Mouse (Mus musculus) splenic B cell, adult 2 months (primary cell): Measurements from ENCODE around the gene Prkcd.
"Not testable (repeated sequence)": the region's sequence is repeated elsewhere in the genome, so short reads cannot be mapped to it uniquely, and the experiment has no call there.

Experiments
- DNase-seq: peaks from one replicate; pipeline ENCODE4 v3.0.0-alpha.2; 2011; ENCODE audit warnings: low read depth, low spot score
- H3K27me3 ChIP-seq: 2 replicates; pipeline ENCODE4 v1.6.1; 2012; ENCODE audit warnings: mild to moderate bottlenecking, low read length, moderate library complexity, mixed read lengths; ENCODE audit not compliant: control insufficient read depth, poor library complexity, insufficient read depth, severe bottlenecking
- H3K36me3 ChIP-seq: 2 replicates; pipeline ENCODE4 v1.6.1; 2012; ENCODE audit warnings: mild to moderate bottlenecking, low read length, moderate library complexity, mixed read lengths; ENCODE audit not compliant: control insufficient read depth, poor library complexity, insufficient read depth, severe bottlenecking

Prkcd gene

DNA sequence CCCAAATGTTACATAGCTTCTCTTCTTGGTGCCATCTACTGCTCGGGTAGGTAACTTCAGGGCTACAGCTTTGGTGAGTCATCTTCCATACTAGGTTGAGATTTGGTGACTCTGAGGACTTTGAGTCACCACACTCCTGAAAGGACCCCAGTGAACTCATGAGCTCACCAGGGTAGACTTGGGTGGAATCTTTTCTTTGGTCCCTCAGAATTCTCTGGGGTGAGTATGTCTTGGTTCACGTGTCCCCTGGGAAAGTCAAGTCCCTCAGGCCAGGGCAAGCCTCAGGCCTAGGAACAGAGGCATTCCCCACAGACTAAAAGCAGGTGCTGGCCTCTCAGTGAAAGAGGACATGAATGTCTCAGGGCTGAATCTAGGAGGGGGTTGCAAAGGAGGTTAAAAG, 41.9 kb downstream of the Prkcd start:
- H3K36me3 ChIP-seq, result no peaks in the 10 kb centered on the region
- H3K27me3 ChIP-seq, result no peaks in the 10 kb centered on the region
- no peak for DNase-seq

DNA sequence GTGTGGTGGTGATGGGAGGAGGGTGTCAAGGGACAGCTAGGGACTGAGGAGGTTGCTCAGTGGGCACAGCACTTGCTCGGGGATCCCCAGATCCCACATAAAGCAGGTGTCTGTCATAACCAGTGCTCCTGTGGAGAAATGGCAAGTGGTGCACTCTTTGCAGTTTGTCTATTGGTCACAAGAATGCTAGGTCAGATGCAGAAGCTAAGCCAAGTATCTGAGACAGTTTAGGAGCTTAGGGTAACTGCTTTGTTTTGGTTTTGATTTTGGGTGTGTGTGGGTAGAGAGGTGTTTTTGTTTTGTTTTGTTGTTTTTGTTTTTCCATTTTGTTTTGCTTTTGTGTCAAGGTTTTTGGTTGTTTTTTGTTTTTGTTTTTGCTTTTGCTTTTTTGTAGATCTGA, 44.8 kb downstream of the Prkcd start:
- Histone ChIP-seq H3K36me3 (no peaks in the 10 kb centered on the region), H3K27me3 (no peaks in the 10 kb centered on the region)
- DNase-seq, result no peak

DNA sequence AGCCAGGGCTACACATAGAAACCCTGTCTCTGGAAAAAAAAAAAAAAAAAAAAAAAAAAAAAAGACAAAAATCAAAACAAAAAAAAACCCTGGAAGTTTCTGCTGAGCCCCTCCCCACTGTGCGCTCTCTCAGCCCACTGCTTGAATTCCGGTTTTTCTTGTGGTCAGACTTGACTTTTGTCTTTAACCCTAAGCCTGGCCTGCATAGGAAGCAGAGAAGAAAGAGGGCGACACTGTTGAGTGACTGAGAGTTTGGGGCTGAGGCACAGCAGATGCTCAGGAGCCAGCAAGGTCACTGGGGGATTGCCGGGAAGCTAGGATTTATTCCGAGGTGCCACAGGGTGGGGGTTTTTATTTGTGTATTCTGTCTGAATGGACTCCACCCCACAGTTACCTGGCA, 46.1 kb downstream of the Prkcd start:
- H3K36me3 ChIP-seq, result no peaks in the 10 kb centered on the region; the same call in 1 of the 2 replicates
- peak; percentile 52 for DNase-seq
- H3K27me3 ChIP-seq, result no peaks in the 10 kb centered on the region

DNA sequence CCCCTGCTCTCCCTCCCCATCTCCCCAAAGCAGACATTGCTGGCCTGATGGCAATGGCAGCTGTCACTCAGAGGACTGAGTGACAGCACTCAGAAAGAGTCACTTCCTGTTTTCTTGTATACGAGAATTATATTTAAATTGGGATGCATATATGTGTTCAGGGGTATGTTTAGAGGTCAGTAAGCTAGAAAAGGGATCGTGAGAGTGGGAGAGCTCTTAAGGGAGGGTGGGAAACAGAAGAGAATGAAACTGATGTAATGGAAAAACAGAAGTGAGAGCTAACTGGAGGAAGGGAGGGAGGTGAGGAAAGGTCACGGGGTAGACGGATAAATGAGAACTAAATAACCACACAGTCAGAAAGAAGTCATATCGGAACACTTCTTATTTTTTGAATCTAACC, 46.8 kb downstream of the Prkcd start:
- DNase-seq, result peak; percentile 85
- Histone ChIP-seq H3K27me3 (no peaks in the 10 kb centered on the region), H3K36me3 (no peaks in the 10 kb centered on the region; the same call in none of the 2 replicates)

DNA sequence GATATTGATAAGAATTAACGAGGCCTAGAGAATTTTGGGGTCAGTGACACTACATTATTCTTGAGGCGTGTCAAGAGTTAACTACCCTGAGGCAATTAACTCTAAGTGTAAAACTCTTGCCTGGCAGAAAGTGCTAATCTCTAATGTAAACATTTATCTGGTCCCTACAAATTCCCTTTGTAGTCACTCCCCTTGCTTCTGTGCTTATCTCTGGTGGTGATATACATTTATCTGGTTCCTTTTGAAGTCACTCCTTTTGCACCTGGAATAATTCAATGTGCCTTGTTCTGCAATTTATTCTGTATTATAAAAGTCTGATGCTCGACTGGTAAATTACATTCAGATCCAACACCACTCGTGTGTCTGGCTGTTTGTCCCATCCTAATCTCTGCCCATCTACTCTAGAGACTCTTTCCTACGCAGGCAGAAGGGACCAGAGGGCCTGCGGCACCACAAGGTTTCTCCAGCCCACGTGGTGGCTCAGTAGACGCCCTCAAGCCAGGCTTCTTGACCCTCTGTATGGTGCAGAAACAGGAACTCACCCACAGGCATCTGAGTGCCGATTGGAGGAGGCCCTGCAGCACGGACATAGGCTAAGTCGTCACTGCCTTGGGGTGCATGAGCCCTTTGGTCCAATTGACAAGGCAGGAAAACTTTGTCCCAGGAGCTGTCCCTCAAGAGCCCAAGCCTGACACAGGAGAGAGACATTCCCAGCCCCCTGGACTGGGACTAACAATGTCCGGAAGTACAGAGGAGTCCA, 48.5 kb downstream of the Prkcd start:
- DNase-seq, result peak; percentile 24
- not testable (repeated sequence) for H3K36me3 ChIP-seq, H3K27me3 ChIP-seq

DNA sequence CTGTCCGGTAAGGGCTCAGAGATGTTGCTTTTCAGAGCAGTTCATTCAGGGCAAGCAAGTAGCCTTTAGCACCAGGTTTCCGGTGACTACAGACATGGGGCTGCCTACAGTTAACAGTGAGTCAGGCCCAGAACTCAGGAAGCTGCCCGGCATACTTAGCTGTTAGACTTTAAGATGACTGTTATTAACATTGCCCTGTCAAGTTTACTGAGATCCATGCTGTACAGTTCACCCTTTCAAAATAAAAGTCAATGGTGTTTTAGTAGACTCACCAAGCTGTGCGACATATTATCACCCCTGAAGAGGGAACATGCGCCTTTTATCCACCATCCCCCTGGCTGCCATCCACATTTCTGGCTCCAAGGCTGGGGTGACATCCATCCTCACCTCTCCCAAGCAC, 49.8 kb downstream of the Prkcd start:
- no peaks in the 10 kb centered on the region for H3K27me3 ChIP-seq
- no peak for DNase-seq
- H3K36me3 ChIP-seq, result peaks cover 1% of the 10 kb centered on the region

DNA sequence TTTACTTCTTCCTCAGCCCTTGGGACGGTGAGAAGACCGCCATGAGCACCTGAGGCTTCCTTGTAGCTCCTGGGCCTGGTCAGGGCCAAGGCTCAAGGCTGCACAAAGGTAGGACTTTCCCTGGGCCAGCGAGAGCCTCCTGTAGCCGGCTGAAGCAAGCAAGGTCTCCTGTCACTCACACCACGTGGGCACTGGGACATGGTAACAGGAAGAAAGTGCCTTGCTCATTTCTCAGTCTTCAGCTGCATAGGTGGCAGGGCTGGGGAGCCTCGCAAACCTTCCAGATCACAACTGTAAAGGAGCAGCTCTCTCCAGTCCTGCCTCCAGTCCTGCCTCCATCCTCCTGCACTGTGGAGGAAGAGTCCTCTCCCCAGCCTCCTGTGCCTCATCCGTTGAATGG, 50.2 kb downstream of the Prkcd start:
- H3K36me3 ChIP-seq, result peaks cover 1% of the 10 kb centered on the region
- H3K27me3 ChIP-seq, result no peaks in the 10 kb centered on the region
- no peak for DNase-seq

DNA sequence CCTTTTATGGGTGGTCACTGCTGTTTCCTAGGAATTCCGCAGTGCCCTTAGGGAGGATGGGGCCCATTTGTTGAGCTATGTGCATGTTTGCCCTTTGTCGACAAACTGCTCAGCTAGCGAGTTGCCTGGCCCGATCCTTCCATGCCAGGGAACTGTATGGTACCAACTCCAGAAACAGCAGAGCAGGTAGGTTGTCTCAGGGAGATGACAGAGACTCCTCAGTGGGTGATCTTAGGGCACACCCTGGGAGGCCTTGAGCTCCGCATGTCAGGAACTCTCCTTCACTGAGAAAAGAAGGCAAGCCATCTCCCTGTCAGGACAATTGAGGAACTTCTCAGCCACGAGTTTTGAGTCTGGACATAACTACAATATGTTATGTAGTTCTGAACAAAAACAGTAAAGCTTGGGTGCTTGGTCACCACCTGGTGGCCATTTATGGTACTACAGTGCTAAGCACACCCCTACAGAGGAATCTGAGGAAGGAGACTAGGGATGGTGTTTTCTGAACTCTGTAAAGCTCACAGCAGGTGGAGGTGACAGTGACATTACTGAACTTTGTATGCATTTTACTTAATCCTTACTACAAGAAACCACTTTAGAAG, 51.9 kb downstream of the Prkcd start:
- H3K27me3 ChIP-seq, result no peaks in the 10 kb centered on the region
- peak; percentile 87 for DNase-seq
- peaks cover 5% of the 10 kb centered on the region for H3K36me3 ChIP-seq

DNA sequence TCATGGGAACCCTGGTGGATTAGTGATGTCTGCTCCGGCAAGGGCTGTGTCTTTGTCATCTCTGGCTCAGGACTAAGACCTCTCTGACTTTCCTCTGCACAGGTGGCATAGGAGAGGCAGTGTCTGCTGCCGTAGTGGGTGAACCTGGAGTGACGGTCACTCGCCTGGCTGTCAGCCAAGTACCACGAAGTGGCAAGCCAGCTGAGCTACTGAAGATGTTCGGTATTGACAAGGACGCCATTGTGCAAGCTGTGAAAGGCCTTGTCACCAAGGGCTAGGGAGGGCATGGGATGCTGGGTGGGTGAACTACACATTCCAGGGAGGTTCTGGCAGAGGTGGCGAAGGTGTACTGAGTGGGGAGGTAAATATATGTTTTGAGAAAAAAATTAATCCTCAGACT, 52.8 kb downstream of the Prkcd start:
- Histone ChIP-seq H3K36me3 (peaks cover 11% of the 10 kb centered on the region), H3K27me3 (no peaks in the 10 kb centered on the region)
- DNase-seq, result no peak

DNA sequence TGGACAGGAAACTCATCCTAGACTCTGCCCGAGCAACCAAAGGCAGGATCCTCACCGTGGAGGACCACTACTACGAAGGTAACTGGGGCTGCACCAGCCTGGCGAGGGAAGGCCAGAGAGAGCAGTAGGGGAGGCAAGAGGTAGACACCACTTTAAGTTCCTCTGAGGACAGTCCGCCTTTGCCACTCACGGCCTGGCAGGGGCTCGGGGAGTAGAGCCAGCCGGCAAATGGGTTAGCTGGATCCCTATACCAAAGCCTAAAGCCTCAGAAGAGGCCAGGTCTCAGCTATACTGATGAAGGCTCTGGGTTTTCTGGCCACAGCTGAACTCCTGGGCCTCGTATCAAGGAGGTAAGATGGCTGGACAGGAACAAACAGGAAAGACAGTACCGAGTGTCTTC, 53.8 kb downstream of the Prkcd start:
- Histone ChIP-seq H3K36me3 (peaks cover 13% of the 10 kb centered on the region), H3K27me3 (no peaks in the 10 kb centered on the region)
- no peak for DNase-seq

DNA sequence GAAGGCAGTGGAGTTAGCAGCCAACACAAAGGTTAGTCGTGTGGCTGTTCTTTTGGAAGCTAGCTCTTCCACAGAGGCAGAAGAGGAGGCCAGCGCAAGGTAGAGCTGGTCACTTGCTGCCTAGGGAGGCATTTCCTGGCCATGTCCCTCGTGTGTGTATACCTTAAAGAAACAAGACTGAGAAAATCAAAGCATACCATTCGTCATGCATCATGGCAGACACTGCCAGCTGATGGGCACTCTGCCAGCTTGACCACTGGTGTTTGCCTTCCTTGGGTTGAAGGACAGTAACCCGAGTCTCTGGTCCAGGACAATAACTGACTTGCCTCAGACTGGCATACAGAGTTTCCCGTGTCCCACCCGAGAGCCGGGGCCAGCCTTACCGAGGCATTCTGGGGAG, 55.7 kb downstream of the Prkcd start:
- peaks cover 13% of the 10 kb centered on the region for H3K36me3 ChIP-seq
- no peak for DNase-seq
- H3K27me3 ChIP-seq, result no peaks in the 10 kb centered on the region

DNA sequence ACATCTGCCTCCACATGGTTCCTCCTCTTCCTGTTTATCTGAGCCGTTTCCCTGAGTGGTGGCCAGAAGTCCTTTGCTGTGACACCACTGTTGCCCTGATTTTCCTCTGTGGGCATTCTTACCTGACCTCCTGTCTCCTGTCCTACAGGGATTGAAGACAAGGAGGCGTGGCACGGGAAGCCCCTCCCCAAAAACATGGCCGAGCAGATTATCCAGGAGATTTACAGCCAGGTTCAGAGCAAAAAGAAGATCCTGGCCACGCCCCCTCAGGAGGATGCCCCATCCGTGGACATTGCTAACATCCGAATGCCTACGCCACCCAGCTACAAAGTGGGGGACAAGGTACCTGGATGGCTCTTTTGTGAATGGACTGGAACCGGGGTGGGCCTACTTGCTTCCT, 58.0 kb downstream of the Prkcd start:
- Histone ChIP-seq H3K36me3 (peaks cover 19% of the 10 kb centered on the region), H3K27me3 (no peaks in the 10 kb centered on the region)
- DNase-seq, result no peak

DNA sequence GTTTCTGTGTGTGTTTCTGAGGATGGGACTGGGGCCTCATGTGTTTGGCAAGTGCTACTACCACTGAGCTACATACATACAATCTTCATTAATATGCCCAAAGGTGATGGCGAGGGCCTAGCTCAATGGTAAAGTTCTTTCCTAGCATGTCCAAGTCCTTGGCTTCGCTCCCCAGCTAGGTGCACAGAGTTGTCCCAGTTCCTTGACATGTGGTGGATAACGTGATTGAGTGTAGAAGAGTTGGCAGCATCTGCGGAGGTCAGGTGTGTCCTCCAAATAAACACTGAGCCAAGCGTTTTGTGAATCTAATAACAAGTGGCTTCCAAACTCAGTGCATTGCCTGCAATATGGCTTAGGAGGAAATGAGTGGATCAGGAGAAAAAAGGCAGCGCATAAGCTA, 59.7 kb downstream of the Prkcd start:
- no peak for DNase-seq
- no peaks in the 10 kb centered on the region for H3K27me3 ChIP-seq
- peaks cover 17% of the 10 kb centered on the region for H3K36me3 ChIP-seq

DNA sequence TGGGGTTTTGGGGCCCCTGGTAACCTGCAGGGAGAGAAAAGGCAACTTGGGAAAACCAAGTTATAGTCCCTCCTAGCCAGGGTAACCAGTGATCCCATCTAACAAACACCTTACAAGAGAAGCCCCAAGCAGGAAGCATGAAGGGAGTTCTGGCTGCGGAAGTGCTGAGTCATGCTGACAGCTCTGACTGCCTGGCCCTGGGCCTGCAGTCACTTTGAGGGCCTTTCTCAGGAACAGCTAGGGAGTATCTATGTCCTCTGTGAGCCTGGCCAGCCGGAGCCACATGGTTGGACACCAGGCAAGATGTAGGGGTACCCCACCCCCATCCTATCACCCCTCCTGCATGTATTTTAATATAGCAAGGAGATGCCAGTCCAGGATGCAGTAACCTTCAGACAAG, 61.6 kb downstream of the Prkcd start:
- no peak for DNase-seq
- no peaks in the 10 kb centered on the region for H3K27me3 ChIP-seq
- peaks cover 27% of the 10 kb centered on the region for H3K36me3 ChIP-seq

DNA sequence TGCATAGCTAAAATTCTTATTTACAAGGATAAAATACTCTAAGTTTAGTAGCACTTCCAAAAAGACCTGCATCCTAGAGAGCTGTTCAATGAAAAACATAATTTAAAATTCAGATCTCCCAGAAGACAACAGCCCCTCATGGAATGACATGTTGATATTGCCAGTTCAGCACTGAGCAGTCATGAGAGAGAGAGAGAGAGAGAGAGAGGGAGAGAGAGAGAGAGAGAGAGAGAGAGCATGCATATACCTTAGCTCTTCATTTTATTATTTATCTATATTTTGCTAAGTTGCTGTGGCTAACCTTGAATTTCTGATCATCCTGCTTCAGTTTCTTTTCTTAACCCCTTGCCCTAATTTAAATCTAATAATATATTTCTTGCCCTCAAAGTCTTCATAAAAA, 63.7 kb downstream of the Prkcd start:
- Histone ChIP-seq H3K27me3 (no peaks in the 10 kb centered on the region), H3K36me3 (peaks cover 21% of the 10 kb centered on the region)
- no peak for DNase-seq
